Comparison of ENCODE assay signal across 34 mouse cellular contexts in the genomic region with DNA sequence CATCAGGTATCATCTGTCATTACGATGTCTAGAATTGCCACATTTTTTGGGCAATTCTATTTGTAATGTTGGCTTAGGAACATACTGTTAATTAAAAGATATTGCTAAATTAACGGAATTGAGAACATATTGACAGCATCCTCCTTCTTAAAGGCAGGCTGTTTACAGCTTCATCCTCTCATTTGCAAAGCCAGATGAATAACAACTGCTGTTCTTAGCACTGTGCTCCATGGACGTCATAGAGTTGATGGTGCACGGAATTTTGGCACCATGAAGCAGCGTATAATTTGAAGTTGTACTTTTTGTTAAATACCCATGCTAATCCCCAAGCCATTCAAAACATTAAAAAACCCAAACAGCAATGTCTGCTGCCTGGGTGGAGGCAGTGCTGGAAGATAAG.
"Had no signal": no experiment of that assay in that cellular context is flagged by ENCODE, and none has a peak within 500 bp of the region (broad histone marks: within the 10 kb centered on the region; RNA-seq: fewer than 3 reads in every experiment).

No protein-coding gene starts in this region.

- ATAC-seq: hindbrain, embryonic 16.5 days; hindbrain, postnatal 0 days; inflammation-experienced regulatory T-cells, adult 6 months; intestine, embryonic 15.5 days; intestine, embryonic 16.5 days; intestine, postnatal 0 days had no signal

- H3K36me3 ChIP-seq: heart, embryonic 12.5 days; heart, embryonic 13.5 days; heart, embryonic 15.5 days; hindbrain, embryonic 10.5 days; hindbrain, embryonic 12.5 days; hindbrain, embryonic 13.5 days; hindbrain, embryonic 15.5 days; intestine, embryonic 15.5 days; kidney, embryonic 15.5 days had no signal

- H3K4me1 ChIP-seq: hindbrain, embryonic 12.5 days; hindbrain, embryonic 13.5 days; hindbrain, embryonic 15.5 days; intestine, embryonic 15.5 days had no signal

- H3K4me2 ChIP-seq: heart, embryonic 12.5 days; heart, embryonic 13.5 days; heart, embryonic 15.5 days; hindbrain, embryonic 12.5 days; hindbrain, embryonic 13.5 days; hindbrain, embryonic 14.5 days; hindbrain, embryonic 15.5 days; intestine, embryonic 15.5 days; kidney, embryonic 15.5 days had no signal

- H3K27me3 ChIP-seq: heart, embryonic 12.5 days; heart, embryonic 13.5 days; heart, embryonic 15.5 days; hindbrain, embryonic 12.5 days; intestine, embryonic 15.5 days had no signal

- DNase-seq: heart, postnatal 10 days; heart, postnatal 14 days; heart, postnatal 36 days; heart, postnatal 4 days; kidney, adult 11 months; kidney, adult 18-20 months; kidney, adult 2 months; kidney, adult 8-10 months; kidney, adult 9 months; kidney, postnatal 10 days; kidney, postnatal 14 days; kidney, postnatal 25 days; kidney, postnatal 36 days; kidney, postnatal 4 days; layer of hippocampus, adult 9-11 months; layer of hippocampus, postnatal 36 days had no signal

- H3K27ac ChIP-seq: heart, embryonic 13.5 days; heart, embryonic 15.5 days; hindbrain, embryonic 10.5 days; hindbrain, embryonic 12.5 days; hindbrain, embryonic 13.5 days; hindbrain, embryonic 14.5 days; hindbrain, embryonic 15.5 days; hindbrain, postnatal 0 days; intestine, embryonic 15.5 days; kidney, embryonic 15.5 days; kidney, postnatal 0 days; layer of hippocampus, adult 2 months; left cerebral cortex, adult 2 months had no signal

- H3K4me3 ChIP-seq: heart, embryonic 12.5 days; heart, embryonic 13.5 days; heart, embryonic 15.5 days; hindbrain, embryonic 10.5 days; hindbrain, embryonic 12.5 days; hindbrain, embryonic 13.5 days; hindbrain, embryonic 15.5 days; intestine, embryonic 15.5 days; kidney, embryonic 15.5 days; layer of hippocampus, adult 2 months; left cerebral cortex, adult 2 months had no signal

- H3K9me3 ChIP-seq: heart, embryonic 12.5 days; heart, embryonic 13.5 days; heart, embryonic 15.5 days; hindbrain, embryonic 10.5 days; hindbrain, embryonic 12.5 days; hindbrain, embryonic 13.5 days; hindbrain, embryonic 15.5 days; intestine, embryonic 15.5 days; kidney, embryonic 15.5 days had no signal

- H3K9ac ChIP-seq: heart, embryonic 12.5 days; heart, embryonic 13.5 days; heart, embryonic 15.5 days; hindbrain, embryonic 12.5 days; hindbrain, embryonic 13.5 days; hindbrain, embryonic 14.5 days; hindbrain, embryonic 15.5 days; intestine, embryonic 15.5 days; kidney, embryonic 15.5 days had no signal
